Mouse (Mus musculus): ENCODE data around the gene Zdhhc1. TPM values are rescaled to one million over a fixed set of nuclear protein-coding genes. Genes with fewer than 3 reads are reported as not detected.
A peak's percentile ranks its signal among the peaks of the same experiment; 100 is the strongest.

The Zdhhc1 gene
- polyA plus RNA-seq, 1 experiment from 2014 or later: 45.3 TPM

- ATAC-seq (ENCODE audit: low FRiP score, low read depth): no peak
- Histone ChIP-seq H3K9ac (no peak overlapping the region), H3K27me3 (no peaks in the 10 kb centered on the region), H3K4me3 (no peak overlapping the region), H3K36me3 (no peaks in the 10 kb centered on the region), H3K4me2 (replicated peaks) (0 out of 2 replicates have a peak overlapping the region, but pooled peaks have one; percentile 11), H3K9me3 (no peaks in the 10 kb centered on the region), H3K4me1 (peaks cover 5% of the 10 kb centered on the region), H3K27ac (no peak overlapping the region)
- 36% methylated on average over 4 of the region's 4 CpGs for WGBS
Observed at GRCm38 (mm10) chr8:105446127-105446552, 50.6 kb downstream of the Zdhhc1 start.

DNA sequence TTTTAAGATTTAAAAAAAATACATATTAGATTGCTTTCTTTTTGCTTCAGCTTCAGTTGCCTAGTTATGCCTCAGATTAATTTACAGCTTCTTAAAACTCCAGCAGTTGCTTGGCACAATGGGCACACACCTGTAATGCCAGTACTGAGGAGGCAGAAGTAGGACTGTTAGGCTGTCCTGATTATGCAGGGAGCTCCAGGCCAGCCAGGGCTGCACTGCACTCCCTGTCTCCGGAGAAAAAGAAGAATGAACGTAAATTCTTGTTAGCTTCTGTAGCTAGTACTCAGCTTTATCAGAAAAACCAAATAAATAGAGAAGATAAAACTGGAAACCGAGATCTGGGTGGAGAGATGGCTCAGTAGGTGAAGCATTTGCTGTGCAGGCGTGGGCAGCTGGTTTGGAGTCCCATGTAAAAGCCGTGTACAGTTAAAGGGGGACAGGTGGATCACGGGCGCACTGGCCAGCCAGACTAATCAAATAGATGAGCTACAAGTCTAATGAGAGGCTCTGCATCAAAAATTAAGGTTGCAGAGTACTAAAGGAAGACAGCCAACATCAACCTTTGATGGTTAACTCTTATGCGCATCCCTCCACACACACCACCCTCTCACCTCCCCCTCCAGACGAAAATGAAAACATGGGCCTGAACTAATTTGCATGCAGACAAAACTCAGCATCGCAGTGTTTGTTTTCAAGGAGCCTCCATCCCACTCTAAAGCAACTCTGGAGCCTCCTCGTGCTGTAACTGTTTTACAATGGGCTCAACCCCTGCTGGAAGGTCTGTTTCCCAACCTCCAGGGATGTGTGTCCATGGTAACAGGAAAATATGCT, 51.2 kb downstream of the Zdhhc1 start:
- Histone ChIP-seq H3K4me2 (replicated peaks) (no peak overlapping the region), H3K4me1 (peaks cover 5% of the 10 kb centered on the region), H3K9ac (no peak overlapping the region), H3K36me3 (no peaks in the 10 kb centered on the region), H3K9me3 (no peaks in the 10 kb centered on the region), H3K4me3 (no peak overlapping the region), H3K27me3 (no peaks in the 10 kb centered on the region), H3K27ac (no peak overlapping the region)
- ATAC-seq (ENCODE audit: low FRiP score, low read depth): no peak
- WGBS: 44% methylated on average over 11 of the region's 11 CpGs

DNA sequence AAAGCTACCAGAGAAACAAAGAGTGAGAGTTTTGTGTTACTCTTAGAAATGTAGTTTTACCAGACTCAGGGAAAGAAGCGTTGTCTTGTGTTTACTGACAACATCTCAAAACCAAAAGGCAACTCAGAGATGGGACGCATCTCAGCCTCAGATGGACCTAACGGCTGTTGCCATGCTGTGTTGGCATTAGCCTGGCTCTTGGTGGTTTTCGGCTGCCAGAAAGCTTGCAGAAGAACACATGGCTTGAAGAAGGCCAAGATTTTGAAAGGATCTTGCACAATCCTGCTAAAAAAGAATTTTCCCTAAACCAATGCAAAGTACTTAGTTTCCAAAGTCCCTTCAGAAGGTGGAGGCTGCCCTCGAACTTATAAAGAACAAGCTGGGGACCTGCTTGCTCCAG, 54.0 kb downstream of the Zdhhc1 start:
- Histone ChIP-seq H3K36me3 (no peaks in the 10 kb centered on the region), H3K27me3 (no peaks in the 10 kb centered on the region), H3K4me1 (peaks cover 5% of the 10 kb centered on the region), H3K4me2 (replicated peaks) (no peak overlapping the region), H3K27ac (no peak overlapping the region), H3K9me3 (no peaks in the 10 kb centered on the region), H3K9ac (no peak overlapping the region), H3K4me3 (no peak overlapping the region)
- WGBS: 89% methylated on average over 5 of the region's 5 CpGs
- ATAC-seq (ENCODE audit: low FRiP score, low read depth): no peak

- Histone ChIP-seq H3K27me3 (no peaks in the 10 kb centered on the region; the same call in 1 of the 2 replicates), H3K4me1 (peaks cover 5% of the 10 kb centered on the region), H3K27ac (no peak overlapping the region), H3K9ac (no peak overlapping the region), H3K9me3 (no peaks in the 10 kb centered on the region), H3K36me3 (no peaks in the 10 kb centered on the region), H3K4me2 (replicated peaks) (no peak overlapping the region), H3K4me3 (no peak overlapping the region)
- no peak for ATAC-seq (ENCODE audit: low FRiP score, low read depth)
- WGBS: 7% methylated on average over 6 of the region's 6 CpGs
Observed at GRCm38 (mm10) chr8:105441433-105441832, 55.3 kb downstream of the Zdhhc1 start.

- no peak overlapping the region for H3K4me2 ChIP-seq (replicated peaks)
- no peaks in the 10 kb centered on the region for H3K9me3 ChIP-seq
- H3K36me3 ChIP-seq: no peaks in the 10 kb centered on the region
- no peak for ATAC-seq (ENCODE audit: low FRiP score, low read depth)
- H3K4me3 ChIP-seq: no peak overlapping the region
- no peaks in the 10 kb centered on the region; the same call in 1 of the 2 replicates for H3K27me3 ChIP-seq
- no peak overlapping the region for H3K27ac ChIP-seq
- whole genome bisulfite sequencing: 42% methylated on average over 5 of the region's 5 CpGs
- no peaks in the 10 kb centered on the region for H3K4me1 ChIP-seq
- H3K9ac ChIP-seq: no peak overlapping the region
Observed at GRCm38 (mm10) chr8:105438865-105439264, 57.8 kb downstream of the Zdhhc1 start.

- no peak overlapping the region for H3K4me2 ChIP-seq (replicated peaks)
- no peak for ATAC-seq (ENCODE audit: low FRiP score, low read depth)
Observed at GRCm38 (mm10) chr8:105437078-105437748, 59.5 kb downstream of the Zdhhc1 start.

GRCm38 (mm10) chr8:105436218-105436617, 60.5 kb downstream of the Zdhhc1 start:
- WGBS: 72% methylated on average over 5 of the region's 5 CpGs
- no peak for ATAC-seq (ENCODE audit: low FRiP score, low read depth)
- H3K4me2 ChIP-seq (replicated peaks): no peak overlapping the region
- no peaks in the 10 kb centered on the region for H3K36me3 ChIP-seq
- no peak overlapping the region for H3K27ac ChIP-seq
- H3K27me3 ChIP-seq: no peaks in the 10 kb centered on the region; the same call in 1 of the 2 replicates
- H3K9me3 ChIP-seq: no peaks in the 10 kb centered on the region
- H3K4me3 ChIP-seq: no peak overlapping the region
- no peaks in the 10 kb centered on the region for H3K4me1 ChIP-seq
- H3K9ac ChIP-seq: no peak overlapping the region

More at GRCm38 (mm10) chr8:105437078-105437748, 59.5 kb downstream of the Zdhhc1 start:
- Histone ChIP-seq H3K27ac (no peak overlapping the region), H3K9me3 (no peaks in the 10 kb centered on the region), H3K4me1 (no peaks in the 10 kb centered on the region), H3K27me3 (no peaks in the 10 kb centered on the region; the same call in 1 of the 2 replicates), H3K36me3 (no peaks in the 10 kb centered on the region), H3K4me3 (no peak overlapping the region), H3K9ac (no peak overlapping the region)
- 87% methylated on average over 5 of the region's 5 CpGs for WGBS

DNA sequence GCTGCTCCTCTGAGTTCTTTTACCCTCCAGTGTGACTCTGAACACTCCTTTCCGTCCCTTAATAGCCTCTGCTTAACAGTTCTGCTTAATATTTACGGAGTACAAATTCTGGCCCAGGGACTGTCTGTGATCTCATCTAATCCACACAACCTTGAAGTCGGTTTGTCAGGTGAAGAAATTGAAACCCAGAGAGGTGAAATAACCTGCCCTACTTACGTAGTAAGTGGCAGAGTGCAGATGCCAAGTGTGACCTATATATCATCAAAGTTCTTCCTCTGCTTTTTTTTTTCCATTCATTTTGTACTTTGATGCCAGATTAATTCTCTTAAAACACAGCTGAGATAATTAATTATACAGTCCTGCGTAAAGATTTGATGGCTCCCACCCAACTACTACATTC, 62.6 kb downstream of the Zdhhc1 start:
- Histone ChIP-seq H3K9me3 (no peaks in the 10 kb centered on the region), H3K4me1 (no peaks in the 10 kb centered on the region), H3K4me3 (no peak overlapping the region), H3K9ac (no peak overlapping the region), H3K4me2 (replicated peaks) (no peak overlapping the region), H3K27me3 (peaks cover 4% of the 10 kb centered on the region; the same call in 1 of the 2 replicates), H3K36me3 (no peaks in the 10 kb centered on the region), H3K27ac (no peak overlapping the region)
- ATAC-seq (ENCODE audit: low FRiP score, low read depth): no peak
- WGBS: 62% methylated on average over 5 of the region's 5 CpGs

DNA sequence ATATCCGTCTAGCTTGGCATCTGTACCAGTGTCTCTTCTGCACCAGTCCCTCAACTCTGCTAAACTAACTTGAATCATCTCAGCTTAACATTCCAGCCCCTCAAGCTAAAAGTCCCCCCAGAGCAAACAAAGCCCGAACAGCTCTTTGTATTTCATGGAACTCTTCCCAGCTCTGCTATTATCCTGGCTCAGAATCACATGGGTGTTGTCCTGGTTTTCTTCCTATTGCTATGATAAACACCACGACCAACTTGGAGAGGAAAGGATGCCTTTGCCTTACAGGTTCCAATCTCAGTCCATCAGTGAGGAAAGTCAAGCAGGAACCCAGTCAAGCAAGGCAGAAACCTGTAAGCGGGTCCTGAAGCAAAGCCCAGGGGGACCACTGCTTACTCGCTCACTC, 63.2 kb downstream of the Zdhhc1 start:
- no peak overlapping the region for H3K9ac ChIP-seq
- peaks cover 4% of the 10 kb centered on the region; the same call in 1 of the 2 replicates for H3K27me3 ChIP-seq
- no peak overlapping the region for H3K4me2 ChIP-seq (replicated peaks)
- no peak for ATAC-seq (ENCODE audit: low FRiP score, low read depth)
- H3K27ac ChIP-seq: no peak overlapping the region
- H3K9me3 ChIP-seq: no peaks in the 10 kb centered on the region
- no peaks in the 10 kb centered on the region for H3K36me3 ChIP-seq
- 65% methylated on average over 5 of the region's 5 CpGs for WGBS
- H3K4me1 ChIP-seq: no peaks in the 10 kb centered on the region
- H3K4me3 ChIP-seq: no peak overlapping the region

DNA sequence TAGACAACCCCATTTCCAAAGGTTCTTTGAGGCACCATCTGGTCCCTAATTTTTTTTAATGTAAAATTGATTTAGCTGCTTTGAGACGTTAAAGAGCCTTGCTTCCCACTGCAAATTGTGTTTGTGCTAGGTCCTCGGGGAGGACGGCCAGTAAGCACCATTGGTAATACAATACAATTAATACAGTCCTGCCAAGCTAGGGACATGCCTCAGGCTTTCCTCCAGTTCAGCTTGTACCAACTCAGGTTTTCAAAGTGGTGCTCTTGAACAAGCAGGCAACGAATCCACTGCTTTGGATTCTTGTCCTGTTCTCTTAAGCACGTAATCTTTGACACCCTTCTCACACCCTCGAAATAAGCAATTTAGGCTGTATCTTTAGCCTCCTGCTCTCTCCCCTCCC, 63.7 kb downstream of the Zdhhc1 start:
- peaks cover 4% of the 10 kb centered on the region; the same call in 1 of the 2 replicates for H3K27me3 ChIP-seq
- H3K27ac ChIP-seq: no peak overlapping the region
- no peaks in the 10 kb centered on the region for H3K36me3 ChIP-seq
- WGBS: 54% methylated on average over 6 of the region's 6 CpGs
- no peaks in the 10 kb centered on the region for H3K4me1 ChIP-seq
- H3K4me2 ChIP-seq (replicated peaks): no peak overlapping the region
- H3K4me3 ChIP-seq: no peak overlapping the region
- ATAC-seq (ENCODE audit: low FRiP score, low read depth): no peak
- no peaks in the 10 kb centered on the region for H3K9me3 ChIP-seq
- H3K9ac ChIP-seq: no peak overlapping the region

GRCm38 (mm10) chr8:105431743-105432515, 64.8 kb downstream of the Zdhhc1 start:
- H3K9me3 ChIP-seq: no peaks in the 10 kb centered on the region
- no peak overlapping the region for H3K4me2 ChIP-seq (replicated peaks)
- H3K27ac ChIP-seq: no peak overlapping the region
- peaks cover 4% of the 10 kb centered on the region; the same call in 1 of the 2 replicates for H3K27me3 ChIP-seq
- H3K9ac ChIP-seq: no peak overlapping the region
- H3K4me1 ChIP-seq: no peaks in the 10 kb centered on the region
- ATAC-seq (ENCODE audit: low FRiP score, low read depth): no peak
- no peaks in the 10 kb centered on the region for H3K36me3 ChIP-seq
- WGBS: 69% methylated on average over 7 of the region's 7 CpGs
- no peak overlapping the region for H3K4me3 ChIP-seq

GRCm38 (mm10) chr8:105426878-105427277, 69.8 kb downstream of the Zdhhc1 start:
- H3K27me3 ChIP-seq: peaks cover 4% of the 10 kb centered on the region; the same call in 1 of the 2 replicates
- H3K9ac ChIP-seq: no peak overlapping the region
- no peak for ATAC-seq (ENCODE audit: low FRiP score, low read depth)
- H3K9me3 ChIP-seq: no peaks in the 10 kb centered on the region
- no peak overlapping the region for H3K27ac ChIP-seq
- WGBS: 79% methylated on average over 6 of the region's 6 CpGs
- H3K4me2 ChIP-seq (replicated peaks): no peak overlapping the region
- no peaks in the 10 kb centered on the region for H3K36me3 ChIP-seq
- H3K4me1 ChIP-seq: no peaks in the 10 kb centered on the region
- H3K4me3 ChIP-seq: no peak overlapping the region

All from limb, embryonic 13.5 days (tissue).